Mouse (Mus musculus) hindbrain, embryonic 11.5 days (tissue): ENCODE results near the gene Gm10518. TPM values are rescaled to one million over a fixed set of nuclear protein-coding genes. Genes with fewer than 3 reads are reported as not detected.

Source experiments
- ATAC-seq: fragments of 200-750 bp; cut with Nextera tagmentation; 2 replicates; pipeline ENCODE4 v1.8.0; 2017; ENCODE audit warnings: mild to moderate bottlenecking, moderate TSS enrichment, moderate library complexity; ENCODE audit not compliant: low FRiP score
- DNase-seq: peaks from one replicate; pipeline ENCODE4 v3.0.0-alpha.2; 2015; ENCODE audit warnings: low spot score
- H3K27ac ChIP-seq: fragments of 300-500 bp; sonication (generic); 2 replicates; pipeline ENCODE4 v1.5.1; 2014; ENCODE audit warnings: mild to moderate bottlenecking, low read depth, low read length
- H3K27me3 ChIP-seq: fragments of 300-500 bp; sonication (generic); 2 replicates; pipeline ENCODE4 v1.6.1; 2014; ENCODE audit warnings: mild to moderate bottlenecking, low read length, moderate library complexity, mixed read lengths; ENCODE audit not compliant: control insufficient read depth, insufficient read depth
- H3K36me3 ChIP-seq: fragments of 300-500 bp; sonication (generic); 2 replicates; pipeline ENCODE4 v1.6.1; 2014; ENCODE audit warnings: mild to moderate bottlenecking, low read length, moderate library complexity, mixed read lengths; ENCODE audit not compliant: control insufficient read depth, insufficient read depth
- H3K4me1 ChIP-seq: fragments of 300-500 bp; sonication (generic); replicated peaks from 2 replicates; pipeline ENCODE4 v1.6.1; 2014; ENCODE audit warnings: low read length, mixed read lengths; ENCODE audit not compliant: control insufficient read depth, insufficient read depth
- H3K4me2 ChIP-seq: fragments of 300-500 bp; sonication (generic); replicated peaks from 2 replicates; pipeline ENCODE4 v1.6.1; 2014; ENCODE audit warnings: mild to moderate bottlenecking, low read depth, low read length
- H3K4me3 ChIP-seq: fragments of 300-500 bp; sonication (generic); 2 replicates; pipeline ENCODE4 v1.5.1; 2014; ENCODE audit warnings: low read depth, low read length
- H3K9ac ChIP-seq: fragments of 300-500 bp; sonication (generic); 2 replicates; pipeline ENCODE4 v1.6.1; 2014; ENCODE audit warnings: low read depth, low read length
- H3K9me3 ChIP-seq: fragments of 300-500 bp; sonication (generic); 2 replicates; pipeline ENCODE4 v1.6.1; 2016; ENCODE audit warnings: low read length; ENCODE audit not compliant: control insufficient read depth
- WGBS: fragments of 180-500 bp; shearing (Covaris S2); extraction: QIAGEN DNeasy Blood & Tissue Kit; methylation state at CpG from one replicate; pipeline ENCODE4 v1.1.7; 2014; 5-methylcytosine and 5-hydroxymethylcytosine counted together
- polyA plus RNA-seq: library from polyadenylated mRNA; unstranded; fragments of >200 nt; fragmentation: Nextera tagmentation; extraction: Ambion mirVana; gene quantifications from 2 replicates; pipeline ENCODE4 v1.2.1, GENCODE M21; 2014

Gm10518 gene
- polyA plus RNA-seq, result 0.40 TPM in 1 of 2 replicates, not detected in the other

GRCm38 (mm10) chr1:179802610-179803512 is at the start of gene Gm10518:
Gene Gm10518, plus strand, starts transcription at chr1:179803376.
- peak within 1 kb of the TSS; percentile 97 for H3K27ac ChIP-seq
- peak; percentile 73 for DNase-seq
- H3K4me3 ChIP-seq, result peak within 1 kb of the TSS; percentile 69
- ATAC-seq, result peak; percentile 81
- H3K4me2 ChIP-seq, result peak within 1 kb of the TSS; percentile 69
- 0 out of 2 replicates have a peak, but pooled peaks cover 2% of the 10 kb centered on the region for H3K4me1 ChIP-seq
- under 1% methylated on average over 77 of the region's 94 CpGs for WGBS
- no peaks in the 10 kb centered on the region for H3K9me3 ChIP-seq
- H3K9ac ChIP-seq, result peak within 1 kb of the TSS; percentile 94
- H3K36me3 ChIP-seq, result no peaks in the 10 kb centered on the region
- no peaks in the 10 kb centered on the region for H3K27me3 ChIP-seq

GRCm38 (mm10) chr1:179756477-179756876 is 46.7 kb upstream of the Gm10518 start:
- DNase-seq (no peak), ATAC-seq (no peak)
- Histone ChIP-seq H3K4me2 (no peak overlapping the region), H3K27me3 (no peaks in the 10 kb centered on the region), H3K4me1 (no peaks in the 10 kb centered on the region), H3K27ac (no peak overlapping the region), H3K9ac (no peak overlapping the region), H3K4me3 (no peak overlapping the region), H3K9me3 (no peaks in the 10 kb centered on the region), H3K36me3 (peaks cover 6% of the 10 kb centered on the region)

- 91% methylated on average over 5 of the region's 5 CpGs for WGBS
- H3K9me3 ChIP-seq, result no peaks in the 10 kb centered on the region
- H3K4me3 ChIP-seq, result no peak overlapping the region
- H3K9ac ChIP-seq, result no peak overlapping the region
- DNase-seq (no peak), ATAC-seq (no peak)
- H3K27me3 ChIP-seq, result no peaks in the 10 kb centered on the region
- peaks cover 10% of the 10 kb centered on the region; the same call in 1 of the 2 replicates for H3K36me3 ChIP-seq
- no peak overlapping the region for H3K4me2 ChIP-seq
- H3K27ac ChIP-seq, result no peak overlapping the region
- H3K4me1 ChIP-seq, result no peaks in the 10 kb centered on the region
These were observed 43.1 kb upstream of the Gm10518 start for GRCm38 (mm10) chr1:179760086-179760485.

GRCm38 (mm10) chr1:179760553-179760952 is 42.6 kb upstream of the Gm10518 start:
- no peak overlapping the region for H3K4me3 ChIP-seq
- ATAC-seq (no peak), DNase-seq (no peak)
- WGBS, result 93% methylated on average over 4 of the region's 4 CpGs
- no peaks in the 10 kb centered on the region for H3K27me3 ChIP-seq
- H3K27ac ChIP-seq, result no peak overlapping the region
- no peaks in the 10 kb centered on the region for H3K4me1 ChIP-seq
- H3K4me2 ChIP-seq, result no peak overlapping the region
- H3K9ac ChIP-seq, result no peak overlapping the region
- peaks cover 10% of the 10 kb centered on the region; the same call in 1 of the 2 replicates for H3K36me3 ChIP-seq
- no peaks in the 10 kb centered on the region for H3K9me3 ChIP-seq

GRCm38 (mm10) chr1:179776831-179777230 is 26.3 kb upstream of the Gm10518 start:
- ATAC-seq (no peak), DNase-seq (no peak)
- Histone ChIP-seq H3K27ac (no peak overlapping the region), H3K9me3 (no peaks in the 10 kb centered on the region), H3K4me3 (no peak overlapping the region), H3K9ac (no peak overlapping the region), H3K27me3 (no peaks in the 10 kb centered on the region), H3K4me2 (no peak overlapping the region), H3K4me1 (no peaks in the 10 kb centered on the region), H3K36me3 (peaks cover 6% of the 10 kb centered on the region; the same call in 1 of the 2 replicates)
- 95% methylated on average over 8 of the region's 8 CpGs for WGBS

GRCm38 (mm10) chr1:179784098-179784497 is 19.1 kb upstream of the Gm10518 start:
- no peaks in the 10 kb centered on the region for H3K27me3 ChIP-seq
- peaks cover 10% of the 10 kb centered on the region for H3K36me3 ChIP-seq
- no peaks in the 10 kb centered on the region for H3K4me1 ChIP-seq
- 96% methylated on average over 4 of the region's 4 CpGs for WGBS
- H3K9ac ChIP-seq, result no peak overlapping the region
- no peak overlapping the region for H3K27ac ChIP-seq
- no peaks in the 10 kb centered on the region for H3K9me3 ChIP-seq
- H3K4me2 ChIP-seq, result no peak overlapping the region
- DNase-seq (no peak), ATAC-seq (no peak)
- H3K4me3 ChIP-seq, result no peak overlapping the region

- peaks cover 7% of the 10 kb centered on the region; the same call in 1 of the 2 replicates for H3K36me3 ChIP-seq
- 93% methylated on average over 5 of the region's 5 CpGs for WGBS
These were observed 17.7 kb upstream of the Gm10518 start for GRCm38 (mm10) chr1:179785502-179785901.

GRCm38 (mm10) chr1:179787281-179787680 is 15.9 kb upstream of the Gm10518 start:
- WGBS, result 88% methylated on average over 4 of the region's 4 CpGs
- H3K27ac ChIP-seq, result no peak overlapping the region
- ATAC-seq (no peak), DNase-seq (no peak)
- H3K4me3 ChIP-seq, result no peak overlapping the region
- no peaks in the 10 kb centered on the region for H3K4me1 ChIP-seq
- H3K27me3 ChIP-seq, result no peaks in the 10 kb centered on the region
- no peak overlapping the region for H3K9ac ChIP-seq
- H3K4me2 ChIP-seq, result no peak overlapping the region
- peaks cover 4% of the 10 kb centered on the region; the same call in 1 of the 2 replicates for H3K36me3 ChIP-seq
- no peaks in the 10 kb centered on the region for H3K9me3 ChIP-seq

More at GRCm38 (mm10) chr1:179785502-179785901, 17.7 kb upstream of the Gm10518 start:
- no peak overlapping the region for H3K4me2 ChIP-seq
- H3K27ac ChIP-seq, result no peak overlapping the region
- no peaks in the 10 kb centered on the region for H3K4me1 ChIP-seq
- no peak overlapping the region for H3K4me3 ChIP-seq
- no peak for DNase-seq
- ATAC-seq, result no peak
- H3K9me3 ChIP-seq, result no peaks in the 10 kb centered on the region
- H3K9ac ChIP-seq, result no peak overlapping the region
- no peaks in the 10 kb centered on the region for H3K27me3 ChIP-seq

- DNase-seq, result no peak
- Histone ChIP-seq H3K9me3 (no peaks in the 10 kb centered on the region), H3K27ac (no peak overlapping the region), H3K9ac (no peak overlapping the region), H3K4me2 (no peak overlapping the region), H3K4me1 (0 out of 2 replicates have a peak, but pooled peaks cover 2% of the 10 kb centered on the region), H3K27me3 (no peaks in the 10 kb centered on the region), H3K4me3 (no peak overlapping the region), H3K36me3 (peaks cover 11% of the 10 kb centered on the region)
- ATAC-seq, result no peak
These were observed 4.4 kb upstream of the Gm10518 start for GRCm38 (mm10) chr1:179798794-179799193.
